Mouse (Mus musculus): Measurements from ENCODE around the gene Ntsr1.

Ntsr1 gene

DNA sequence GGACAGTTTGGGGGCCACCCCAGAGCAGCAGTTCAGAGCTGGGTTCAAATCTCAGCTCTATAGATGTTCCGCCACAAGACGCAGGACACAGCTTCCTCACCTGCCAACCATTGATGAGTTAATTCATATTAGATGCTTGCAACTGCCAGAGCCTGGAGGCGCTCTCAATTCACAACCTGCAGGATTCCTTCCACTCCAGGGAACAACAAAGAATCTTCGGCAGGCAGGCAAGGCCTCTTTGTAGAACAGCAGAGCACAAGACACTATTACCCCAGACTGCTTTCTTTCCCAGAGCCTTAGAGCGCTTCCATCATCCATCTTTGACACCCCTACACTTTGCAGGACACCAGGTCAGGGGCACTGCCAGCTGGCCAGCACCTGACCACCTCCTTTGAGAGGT is 6.5 kb downstream of the Ntsr1 start:
- intact Hi-C loops (cut with DNase I), result no loop called here

DNA sequence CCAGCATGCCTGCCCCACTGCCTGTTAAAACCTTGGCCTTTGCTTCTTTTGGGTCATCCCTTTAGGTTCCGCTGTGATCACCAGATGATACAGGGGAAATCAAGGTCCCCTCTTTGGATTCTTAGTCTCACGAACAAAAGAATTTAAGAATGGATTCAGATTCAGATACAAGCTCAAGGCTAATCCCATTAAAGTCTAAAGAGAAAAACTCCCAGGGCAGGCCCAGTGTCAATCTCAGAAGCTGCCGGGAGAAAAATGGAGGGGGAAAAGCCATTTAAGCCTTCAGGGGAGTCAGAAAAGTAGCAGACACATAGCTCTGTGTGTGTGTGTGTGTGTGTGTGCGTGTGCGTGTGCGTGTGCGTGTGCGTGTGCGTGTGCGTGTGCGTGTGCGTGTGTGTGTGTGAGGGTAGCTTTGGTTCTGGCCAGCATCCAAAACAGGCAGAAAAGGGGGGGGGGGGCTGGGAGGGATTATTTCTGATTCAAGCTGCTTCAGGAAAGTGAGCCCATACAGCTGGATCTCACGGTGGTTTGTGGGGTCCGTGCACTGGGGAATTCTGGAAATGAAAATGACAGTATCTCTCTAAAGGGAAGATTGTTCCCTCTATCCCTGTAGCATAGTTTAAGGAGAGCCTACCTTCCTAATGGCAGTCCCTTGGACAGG is 8.8 kb downstream of the Ntsr1 start:
- intact Hi-C loops (cut with DNase I), result no loop called here

- intact Hi-C loops (cut with DNase I), result no loop called here
Observed at GRCm38 (mm10) chr2:180510867-180511266, 11.1 kb downstream of the Ntsr1 start.

GRCm38 (mm10) chr2:180511875-180512661 is 12.3 kb downstream of the Ntsr1 start:
- intact Hi-C loops (cut with DNase I), result no loop called here

- intact Hi-C loops (cut with DNase I), result no loop called here
Observed at GRCm38 (mm10) chr2:180513019-180513418, 13.2 kb downstream of the Ntsr1 start.

DNA sequence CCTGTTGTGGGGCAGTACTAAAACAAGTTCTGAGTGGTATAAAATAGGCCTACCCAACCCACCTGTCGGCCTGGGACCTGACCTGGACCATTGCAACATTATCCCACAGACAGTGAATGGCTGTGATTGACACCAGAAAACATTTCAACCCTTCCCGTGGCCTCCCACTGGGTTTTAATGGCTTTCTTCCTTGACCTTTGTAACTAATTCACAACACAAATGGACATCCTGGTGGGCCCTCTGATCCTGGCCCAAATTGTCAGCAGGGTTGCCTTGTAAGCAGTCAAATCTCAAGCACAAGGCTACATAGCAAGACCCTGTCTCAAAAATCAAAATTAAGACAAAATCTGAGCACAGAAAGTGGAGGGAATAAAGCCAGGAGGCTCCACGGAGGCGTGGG is 14.1 kb downstream of the Ntsr1 start:
- intact Hi-C loops (cut with DNase I), result no loop called here

DNA sequence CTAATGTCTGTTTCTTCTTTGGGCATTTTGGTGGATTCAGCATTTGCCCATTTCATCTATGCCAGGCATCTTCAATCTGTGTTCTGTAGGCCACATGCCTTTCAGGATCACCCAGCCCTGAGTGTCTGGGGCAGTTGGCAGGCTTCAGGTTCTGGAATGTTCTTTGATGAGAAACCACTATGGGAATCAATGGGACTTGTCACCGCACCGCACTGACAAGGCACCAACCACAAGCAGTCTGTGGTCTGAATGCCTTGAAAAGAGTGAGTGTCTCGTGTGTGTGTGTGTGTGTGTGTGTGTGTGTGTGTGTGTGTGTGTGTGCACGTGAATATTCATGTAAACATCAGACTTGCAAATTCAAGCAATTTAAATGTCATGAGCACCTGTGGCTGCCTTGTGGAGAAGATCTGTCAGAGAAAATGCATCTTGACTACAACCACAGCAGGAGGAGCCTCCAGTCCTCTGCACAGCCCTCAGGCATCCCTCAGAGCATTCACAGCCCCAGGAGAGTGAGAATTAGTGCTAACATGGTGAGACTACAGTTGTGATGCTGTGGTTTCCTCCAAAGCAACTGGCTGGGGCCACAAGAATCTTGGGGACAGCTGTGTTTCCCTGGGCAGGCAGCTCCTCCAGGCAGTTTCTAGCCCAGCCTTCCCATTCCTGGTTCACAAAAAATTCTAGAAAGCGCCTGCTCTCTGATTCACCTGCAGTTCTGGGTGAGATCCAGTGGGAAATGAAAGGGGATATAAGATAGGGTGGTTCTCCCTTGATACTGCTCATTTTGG is 21.9 kb downstream of the Ntsr1 start:
- intact Hi-C loops (cut with DNase I), result no loop called here

GRCm38 (mm10) chr2:180522825-180523224 is 23.0 kb downstream of the Ntsr1 start:
- intact Hi-C loops (cut with DNase I), result no loop called here

DNA sequence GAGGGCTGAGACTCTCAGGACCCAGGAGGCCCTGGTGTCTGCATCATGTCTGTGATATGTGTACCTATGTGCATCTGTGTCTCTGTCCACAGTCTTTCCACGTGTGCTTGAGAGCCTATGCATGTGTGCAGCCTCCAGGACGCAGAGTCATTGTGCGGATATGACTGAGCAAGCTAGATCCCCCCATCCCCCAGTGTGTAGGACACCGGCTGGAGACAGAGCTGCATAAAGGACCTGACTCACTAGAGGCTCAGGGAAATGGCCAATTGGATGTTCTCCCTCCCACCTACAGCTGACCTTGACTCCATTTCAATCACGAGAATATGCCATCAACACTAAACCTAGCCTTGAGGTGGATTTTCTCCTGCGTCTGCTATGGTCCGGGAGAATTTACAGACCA is 27.7 kb downstream of the Ntsr1 start:
- intact Hi-C loops (cut with DNase I), result no loop called here

DNA sequence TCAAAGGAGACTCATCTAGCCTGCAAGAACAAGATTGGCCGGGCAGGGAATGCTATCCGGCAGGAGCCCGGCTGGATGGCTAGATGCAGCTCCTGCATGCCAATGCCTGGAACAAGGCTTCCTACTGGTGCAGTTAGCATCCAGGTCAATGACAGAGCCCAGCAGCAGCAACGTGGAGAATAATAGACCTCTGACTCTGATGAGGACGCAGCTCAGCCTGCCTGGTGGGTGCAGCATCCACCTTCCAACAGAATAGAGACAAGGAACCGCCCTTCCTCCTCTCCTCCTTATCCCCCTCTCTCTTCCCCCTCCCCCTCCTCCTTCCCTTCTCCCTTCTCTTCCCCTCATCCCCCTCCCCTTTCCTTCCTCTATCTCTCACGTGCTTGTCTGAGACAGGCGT is 28.1 kb downstream of the Ntsr1 start:
- intact Hi-C loops (cut with DNase I), result no loop called here

DNA sequence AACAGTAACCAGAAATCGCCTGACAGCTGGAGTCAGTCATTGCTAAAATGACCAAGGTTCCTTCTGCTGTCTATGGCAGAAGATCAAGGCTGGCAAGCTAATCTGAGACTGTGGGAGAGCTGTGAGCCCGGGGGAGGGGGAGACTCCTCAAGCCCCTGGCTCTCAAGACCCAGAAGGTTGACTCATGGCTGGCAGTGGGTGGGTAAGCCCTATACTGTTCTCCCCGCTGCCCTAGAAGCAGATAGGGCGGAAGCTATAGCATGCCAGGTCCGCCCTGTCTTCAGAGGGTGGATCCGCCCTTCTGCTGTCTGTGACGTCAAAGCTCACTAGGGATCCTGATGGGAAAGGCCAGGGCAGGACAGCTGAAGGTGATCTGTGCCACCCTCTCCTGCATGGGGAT is 30.4 kb downstream of the Ntsr1 start:
- intact Hi-C loops (cut with DNase I), result no loop called here

GRCm38 (mm10) chr2:180530584-180530983 is 30.8 kb downstream of the Ntsr1 start:
- intact Hi-C loops (cut with DNase I), result no loop called here

DNA sequence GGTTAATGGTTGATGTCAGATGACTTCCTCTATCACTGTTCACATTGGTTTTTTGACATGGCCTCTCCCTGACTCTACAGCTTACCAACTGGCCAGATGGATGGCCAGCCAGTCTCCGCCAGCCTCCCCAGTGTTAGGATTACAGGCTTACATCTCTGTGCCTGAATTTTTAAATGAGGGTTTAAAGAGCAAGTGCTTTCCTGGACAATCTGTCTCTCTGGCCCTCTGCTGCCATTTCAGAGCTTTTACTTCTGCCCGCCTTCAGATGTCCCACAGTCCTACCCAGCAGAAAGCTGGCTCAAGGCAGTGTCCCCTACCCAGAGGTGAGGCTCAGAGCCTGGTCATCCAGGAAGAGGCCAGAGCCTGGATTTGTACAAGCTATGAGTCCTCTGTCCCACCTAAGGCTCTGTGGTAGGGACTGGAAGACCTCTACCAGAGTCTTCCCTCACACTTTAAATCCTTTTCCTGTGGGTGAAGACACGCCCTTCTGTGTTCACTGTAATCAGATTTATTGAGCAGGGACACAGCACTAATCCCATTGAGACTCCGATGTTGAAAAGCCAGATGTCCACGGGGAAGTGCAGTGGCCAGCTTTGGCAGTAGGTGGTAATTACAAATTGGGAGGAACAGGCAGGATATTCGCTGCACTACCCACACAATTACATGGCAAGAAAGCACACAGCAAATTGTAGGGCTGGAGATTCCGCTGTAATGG is 32.1 kb downstream of the Ntsr1 start:
- intact Hi-C loops (cut with DNase I), result no loop called here

GRCm38 (mm10) chr2:180532386-180532995 is 32.7 kb downstream of the Ntsr1 start:
- intact Hi-C loops (cut with DNase I), result no loop called here

DNA sequence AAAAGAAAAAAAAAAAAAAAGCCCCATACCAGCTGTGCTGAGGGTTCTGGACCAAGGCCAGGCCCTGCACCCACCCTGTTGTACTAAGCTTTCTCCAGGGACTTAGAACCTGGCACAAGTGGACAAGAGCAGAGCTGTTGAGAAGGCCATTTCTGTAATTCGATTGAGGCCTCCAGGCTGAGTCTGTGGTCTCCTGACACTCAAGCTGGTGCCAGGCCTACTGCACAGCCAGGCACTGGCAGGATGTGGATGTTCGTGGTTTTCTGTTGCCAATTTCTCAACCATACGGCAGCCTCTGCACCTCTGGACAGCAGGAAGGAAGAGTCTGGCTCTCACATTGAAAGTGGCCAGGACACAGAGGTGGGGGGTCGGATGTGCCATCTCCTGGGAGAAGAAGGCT is 33.5 kb downstream of the Ntsr1 start:
- intact Hi-C loops (cut with DNase I), result no loop called here

- intact Hi-C loops (cut with DNase I), result no loop called here
Observed at GRCm38 (mm10) chr2:180543675-180544074, 43.9 kb downstream of the Ntsr1 start.

GRCm38 (mm10) chr2:180545046-180545445 is 45.3 kb downstream of the Ntsr1 start:
- intact Hi-C loops (cut with DNase I), result no loop called here

GRCm38 (mm10) chr2:180547384-180548106 is 47.8 kb downstream of the Ntsr1 start:
- intact Hi-C loops (cut with DNase I), result no loop called here

DNA sequence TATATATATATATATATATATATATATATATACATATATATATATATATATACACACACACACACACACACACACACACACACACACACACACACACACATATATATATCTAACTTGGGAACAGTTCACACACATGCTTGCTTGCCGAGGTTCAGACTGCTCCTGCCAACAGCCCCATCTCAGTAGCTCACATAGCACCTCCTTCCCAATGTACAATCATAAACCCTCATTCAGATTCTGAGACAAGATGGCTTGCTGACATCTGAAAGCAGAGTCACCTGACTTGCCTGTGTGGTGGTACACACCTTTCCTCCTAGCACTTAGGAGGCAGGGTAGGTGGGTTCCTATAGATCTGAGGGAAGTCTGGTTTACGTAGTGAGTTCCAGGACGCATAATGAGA is 52.6 kb downstream of the Ntsr1 start:
- intact Hi-C loops (cut with DNase I), result no loop called here

- intact Hi-C loops (cut with DNase I), result no loop called here
Observed at GRCm38 (mm10) chr2:180555219-180555618, 55.4 kb downstream of the Ntsr1 start.

Data from adrenal gland (tissue).